Mouse (Mus musculus): ENCODE data around the gene Zpld1. TPM values are rescaled to one million over a fixed set of nuclear protein-coding genes. Genes with fewer than 3 reads are reported as not detected.

The Zpld1 gene
- not detected for total RNA-seq (2021)
- long read RNA-seq, experiment 1, result 0 reads
- long read RNA-seq, experiment 2, result 0 reads

DNA sequence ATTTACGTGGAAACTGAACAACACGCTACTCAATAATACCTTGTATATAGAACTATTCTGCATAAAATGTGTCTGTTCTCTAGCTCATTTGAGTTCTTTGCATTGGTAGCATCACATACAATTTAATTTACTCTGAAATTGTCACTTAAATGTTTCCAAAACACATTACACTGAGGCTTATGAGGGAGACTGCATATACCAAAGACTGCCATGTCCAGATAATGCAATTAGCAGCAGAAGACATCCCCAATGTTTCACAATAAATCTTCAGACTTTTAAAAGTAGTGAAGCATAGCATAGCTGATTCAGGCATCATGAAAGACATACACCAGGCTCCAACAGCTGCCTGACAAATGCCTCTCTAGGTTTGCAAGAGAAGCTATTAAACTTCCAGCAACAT lies at the start of gene Zpld1:
Zpld1 (minus strand) TSS at position 101 of the 400 bp plus-strand sequence.
- no peak for TF ChIP-seq CTCF (IDR thresholded peaks at IDR 0.05)
- no peak within 1 kb of the TSS for H3K27ac ChIP-seq
- no peak within 1 kb of the TSS for H3K4me3 ChIP-seq
- intact Hi-C loops (cut with DNase I), result no loop called here
- no peak for DNase-seq

DNA sequence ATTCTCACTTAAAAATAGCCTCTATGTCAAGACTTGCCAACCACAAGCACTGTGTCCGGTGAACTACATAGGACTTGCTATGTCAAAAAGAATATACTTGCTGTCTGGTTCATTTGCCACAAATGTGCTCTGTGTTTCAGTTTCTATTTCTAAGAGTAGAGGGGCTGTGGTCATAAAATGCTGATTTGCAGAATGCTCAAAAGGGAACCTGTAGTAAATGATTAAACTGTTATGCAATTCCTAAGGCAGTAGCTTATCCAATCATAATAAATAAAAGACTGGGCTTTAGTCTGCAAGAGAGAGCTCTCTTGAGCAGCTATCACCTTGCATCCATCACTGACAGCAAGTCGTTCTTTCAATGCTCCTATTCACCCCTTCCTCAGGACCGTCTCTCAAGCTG lies 47.9 kb upstream of the Zpld1 start:
- no peak for TF ChIP-seq CTCF (IDR thresholded peaks at IDR 0.05)
- H3K4me3 ChIP-seq, result no peak overlapping the region
- H3K27ac ChIP-seq, result no peak overlapping the region
- no peak for DNase-seq
- intact Hi-C loops (cut with DNase I), result no loop called here

DNA sequence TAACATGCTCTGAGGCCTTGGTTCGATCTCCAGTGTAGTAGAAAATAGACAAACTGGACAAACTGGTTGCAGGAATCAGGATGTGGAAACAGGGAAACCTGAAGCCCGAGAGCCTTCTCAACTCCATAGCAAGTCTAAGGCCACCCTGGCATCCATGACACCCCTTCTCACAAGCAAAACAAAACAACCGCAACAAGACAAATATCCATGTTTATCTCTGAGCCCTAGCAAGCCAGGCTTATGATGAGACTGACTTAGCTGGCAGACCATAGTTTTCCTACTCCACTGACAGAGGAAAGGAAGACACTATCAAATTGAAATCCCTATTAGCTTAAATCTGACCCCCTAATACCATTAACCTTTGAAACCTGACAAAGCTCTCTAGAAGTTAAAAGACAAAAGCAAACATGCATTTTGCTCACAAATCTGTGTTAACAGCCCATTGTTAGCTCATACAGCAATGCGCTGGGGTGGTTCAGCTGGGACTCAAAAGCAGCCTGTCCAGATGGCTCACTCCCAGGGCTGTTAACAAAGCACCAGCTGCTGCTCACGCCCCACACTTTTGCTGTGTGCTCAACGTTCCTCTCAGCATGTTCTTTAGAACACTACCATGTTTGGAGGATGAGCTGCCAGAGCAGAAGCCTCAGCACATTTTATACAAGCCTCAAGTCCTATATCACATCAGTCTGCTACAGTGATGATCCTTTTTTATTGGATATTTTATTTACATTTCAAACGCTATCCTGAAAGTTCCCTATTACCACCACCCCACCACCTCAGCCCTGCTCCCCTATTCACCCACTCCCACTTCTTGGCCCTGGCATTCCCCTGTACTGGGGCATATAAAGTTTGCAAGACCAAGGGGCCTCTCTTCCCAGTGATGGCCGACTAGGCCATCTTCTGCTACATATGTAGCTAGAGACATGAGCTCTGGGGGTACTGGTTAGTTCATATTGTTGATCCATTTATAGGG lies 24.0 kb upstream of the Zpld1 start:
- no peak for TF ChIP-seq CTCF (IDR thresholded peaks at IDR 0.05)
- Histone ChIP-seq H3K27ac (no peak overlapping the region), H3K4me3 (no peak overlapping the region)
- intact Hi-C loops (cut with DNase I), result no loop called here
- no peak for DNase-seq

DNA sequence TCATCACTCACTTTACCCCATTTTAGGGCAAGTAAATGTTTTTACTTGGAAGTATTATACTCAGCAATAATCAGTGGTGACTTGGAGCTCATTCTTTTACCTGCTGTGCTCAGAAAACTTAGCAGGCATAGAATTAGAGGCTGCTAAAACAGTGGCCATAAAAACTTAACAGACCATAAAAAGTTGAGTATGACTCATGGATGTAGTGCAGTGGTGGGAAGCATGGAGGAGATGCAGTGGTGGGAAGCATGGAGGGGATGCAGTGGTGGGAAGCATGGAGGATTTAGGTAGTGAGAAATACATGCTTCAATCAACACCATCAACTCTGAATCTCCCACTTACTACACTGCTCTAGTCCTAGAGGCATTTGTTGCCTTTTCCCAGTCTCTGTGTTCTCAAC lies 19.2 kb upstream of the Zpld1 start:
- Histone ChIP-seq H3K4me3 (no peak overlapping the region), H3K27ac (no peak overlapping the region)
- no peak for DNase-seq
- TF ChIP-seq CTCF (IDR thresholded peaks at IDR 0.05), result no peak
- intact Hi-C loops (cut with DNase I), result no loop called here

DNA sequence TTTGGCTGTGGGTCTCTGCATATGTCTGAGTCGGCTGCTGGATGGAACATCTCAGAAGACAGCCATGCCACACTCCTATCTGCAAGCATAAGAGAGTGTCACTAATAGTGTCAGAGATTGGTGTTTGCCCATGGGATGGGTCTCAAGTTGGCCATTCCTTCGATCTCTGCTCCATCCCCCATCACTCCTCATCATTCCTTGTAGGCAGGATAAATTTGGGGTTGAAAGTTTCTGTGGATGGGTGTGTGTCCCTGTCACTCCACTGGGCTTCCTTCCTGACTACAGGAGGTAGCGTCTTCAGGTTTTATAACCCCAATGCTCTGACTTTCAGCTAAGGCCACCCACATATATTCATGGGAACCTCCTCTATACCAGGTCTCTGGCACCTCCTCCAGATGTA lies 14.3 kb upstream of the Zpld1 start:
- no peak overlapping the region for H3K4me3 ChIP-seq
- H3K27ac ChIP-seq, result no peak overlapping the region
- DNase-seq, result no peak
- intact Hi-C loops (cut with DNase I), result no loop called here
- TF ChIP-seq CTCF (IDR thresholded peaks at IDR 0.05), result no peak

DNA sequence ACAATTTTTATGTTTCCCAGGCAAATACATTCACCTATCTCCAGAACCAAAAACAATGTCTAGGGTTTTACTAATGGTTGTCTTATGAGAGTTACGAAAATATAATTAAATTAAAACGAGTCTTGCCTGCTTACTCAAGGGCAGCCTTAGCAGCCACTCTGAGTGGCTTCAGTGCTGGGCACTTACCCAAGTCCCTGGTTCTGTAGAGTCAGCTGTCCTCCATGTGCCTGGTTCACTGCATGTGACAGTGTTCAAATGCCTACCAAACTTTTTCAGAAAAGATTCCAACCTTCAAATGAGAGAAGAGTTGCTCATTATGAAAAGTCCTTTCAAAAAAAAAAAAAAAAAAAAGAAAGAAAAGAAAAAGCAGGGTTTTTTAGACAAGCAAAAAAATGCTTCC lies 15.1 kb downstream of the Zpld1 start:
- no peak overlapping the region for H3K4me3 ChIP-seq
- TF ChIP-seq CTCF (IDR thresholded peaks at IDR 0.05), result no peak
- H3K27ac ChIP-seq, result no peak overlapping the region
- DNase-seq, result no peak
- intact Hi-C loops (cut with DNase I), result no loop called here

DNA sequence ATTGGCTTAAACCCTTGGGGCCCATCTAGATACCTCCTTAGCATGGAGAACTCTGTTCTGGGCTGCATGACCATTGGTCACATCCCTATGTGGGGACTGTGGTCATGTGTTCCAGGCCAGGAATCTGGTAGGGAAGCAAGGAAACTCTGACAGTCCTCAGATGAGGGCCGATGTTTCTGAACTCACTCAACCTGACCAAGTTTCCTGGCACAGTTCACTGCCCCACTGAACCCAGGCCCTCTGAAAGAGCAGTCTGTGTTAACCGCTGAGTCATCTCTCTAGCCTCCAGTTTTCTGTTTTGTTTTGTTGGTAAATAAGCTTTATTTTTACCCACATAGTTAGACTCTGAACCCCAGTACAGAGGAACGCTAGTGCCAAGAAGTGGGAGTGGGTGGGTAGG lies 20.3 kb downstream of the Zpld1 start:
- Histone ChIP-seq H3K27ac (no peak overlapping the region), H3K4me3 (no peak overlapping the region)
- no peak for TF ChIP-seq CTCF (IDR thresholded peaks at IDR 0.05)
- DNase-seq, result no peak
- intact Hi-C loops (cut with DNase I), result no loop called here

DNA sequence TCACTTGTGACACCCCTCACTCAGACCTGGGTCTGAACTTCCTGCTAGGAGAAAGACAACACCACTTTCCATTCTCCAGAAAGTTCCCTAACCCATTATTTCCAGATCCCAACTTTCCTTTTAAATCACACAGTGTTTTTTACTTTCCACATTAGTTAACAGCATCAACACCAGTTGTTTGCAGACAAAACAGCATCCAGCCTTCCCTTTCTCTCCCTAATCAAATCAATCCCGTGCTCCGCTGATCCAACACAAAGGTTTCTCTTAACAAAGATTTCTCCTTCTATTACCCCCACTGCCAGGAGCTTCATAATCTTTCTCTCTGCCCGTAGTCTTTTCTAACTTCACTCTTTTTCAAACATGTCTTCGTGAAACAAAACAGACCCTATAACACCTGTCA lies 32.5 kb downstream of the Zpld1 start:
- TF ChIP-seq CTCF (IDR thresholded peaks at IDR 0.05), result no peak
- Histone ChIP-seq H3K27ac (no peak overlapping the region), H3K4me3 (no peak overlapping the region)
- no peak for DNase-seq
- intact Hi-C loops (cut with DNase I), result no loop called here

DNA sequence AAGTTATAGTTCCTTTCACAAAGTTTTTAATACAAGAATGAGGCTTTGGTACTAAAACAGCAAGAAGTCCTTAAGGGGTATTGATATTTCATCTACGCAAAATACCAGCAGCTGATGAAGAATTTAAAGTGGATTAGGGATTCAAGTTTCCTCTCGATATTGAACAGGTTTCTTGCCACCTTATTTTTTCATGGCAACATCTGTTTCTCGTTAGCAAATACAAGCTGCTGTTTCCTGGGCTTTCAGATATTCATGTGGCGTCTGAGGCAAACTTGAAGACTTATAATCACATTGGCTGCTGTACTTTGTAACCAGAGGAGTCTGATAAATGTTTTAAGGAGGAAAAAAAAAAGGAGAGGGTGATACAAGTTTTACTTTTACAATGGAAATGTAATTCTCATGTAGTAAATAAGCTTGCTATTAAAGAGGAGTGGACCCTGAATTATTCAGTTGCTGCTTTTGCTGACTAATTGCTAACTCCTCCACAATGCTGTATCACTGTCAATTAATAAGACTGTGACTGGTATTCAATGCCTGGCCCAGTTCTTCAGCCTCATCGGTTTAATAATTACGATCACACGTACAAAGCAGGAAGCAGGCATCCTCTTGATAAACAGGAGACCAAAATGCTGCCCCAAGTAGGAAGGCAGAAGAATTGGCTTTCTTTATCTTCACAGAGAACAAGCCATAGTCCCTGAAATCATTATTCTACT lies 36.8 kb downstream of the Zpld1 start:
- intact Hi-C loops (cut with DNase I), result no loop called here
- no peak for TF ChIP-seq CTCF (IDR thresholded peaks at IDR 0.05)
- H3K4me3 ChIP-seq, result no peak overlapping the region
- DNase-seq, result no peak
- H3K27ac ChIP-seq, result no peak overlapping the region

DNA sequence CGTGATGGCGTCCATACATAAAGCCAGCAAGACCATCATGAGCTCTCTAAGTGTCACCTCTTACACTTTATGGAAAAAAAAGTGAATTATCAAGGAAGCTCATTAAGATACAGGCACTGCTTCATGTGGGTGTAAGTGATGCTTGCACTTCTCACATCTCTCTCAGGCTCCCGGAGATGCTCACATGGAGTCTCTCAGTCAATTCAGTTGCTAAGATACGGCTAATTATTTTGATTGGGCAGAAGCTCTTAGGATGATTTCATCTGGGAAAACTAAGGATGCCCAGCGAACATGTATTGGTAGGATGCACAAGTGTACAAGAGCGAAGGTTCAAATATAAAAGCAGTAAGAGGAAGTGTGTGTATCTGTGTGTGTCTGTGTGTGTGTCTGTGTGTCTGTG lies 38.1 kb downstream of the Zpld1 start:
- no peak for TF ChIP-seq CTCF (IDR thresholded peaks at IDR 0.05)
- Histone ChIP-seq H3K27ac (no peak overlapping the region), H3K4me3 (no peak overlapping the region)
- no peak for DNase-seq
- intact Hi-C loops (cut with DNase I), result no loop called here

DNA sequence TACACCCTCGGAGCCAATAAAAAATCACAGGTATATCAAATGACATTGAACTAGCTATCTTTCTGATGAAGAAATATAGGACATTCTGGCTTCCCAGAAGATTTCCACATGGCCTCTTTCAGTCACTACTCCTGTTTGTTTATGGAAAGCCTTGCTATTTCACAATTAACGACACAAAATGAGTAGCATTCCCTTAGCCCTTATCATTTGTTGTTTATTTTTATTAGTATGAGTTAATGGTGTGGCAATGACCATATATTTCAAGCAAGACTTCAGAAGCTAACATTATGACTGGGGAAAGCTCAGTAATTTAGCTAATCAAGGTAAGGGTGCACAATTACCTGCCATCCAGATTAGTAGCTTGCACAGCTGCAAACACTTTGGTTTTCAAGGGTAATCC lies 56.8 kb downstream of the Zpld1 start:
- no peak overlapping the region for H3K27ac ChIP-seq
- TF ChIP-seq CTCF (IDR thresholded peaks at IDR 0.05), result no peak
- intact Hi-C loops (cut with DNase I), result no loop called here
- DNase-seq, result no peak
- H3K4me3 ChIP-seq, result no peak overlapping the region

DNA sequence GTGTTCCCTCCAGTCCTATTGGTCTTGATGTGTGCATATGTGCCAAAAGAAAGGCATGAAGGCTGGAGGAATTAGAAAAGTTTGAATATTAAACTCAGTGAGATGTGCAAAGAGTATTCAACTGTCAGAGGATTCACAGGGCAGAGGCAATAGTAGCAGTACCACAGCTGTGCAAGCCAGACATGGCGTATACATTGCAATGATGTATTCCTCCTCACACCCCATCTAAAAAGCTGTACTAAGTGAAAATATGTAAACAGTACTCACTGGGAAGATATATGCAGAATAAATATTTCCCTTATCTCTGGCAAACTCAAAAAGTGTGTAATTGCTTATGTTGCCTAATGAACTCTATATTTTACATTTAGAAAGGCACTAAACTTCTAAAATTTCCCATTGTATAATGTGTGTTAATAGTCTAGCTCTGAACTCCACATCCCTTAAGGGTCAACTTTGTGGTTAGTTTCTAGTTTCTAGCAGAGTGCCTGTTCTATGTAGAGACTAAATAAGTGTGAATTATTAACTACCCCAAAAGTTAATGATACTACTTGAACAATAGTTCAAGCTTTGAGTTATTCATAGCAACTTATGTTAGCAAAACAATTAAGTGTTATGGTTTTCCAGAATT lies 68.7 kb downstream of the Zpld1 start:
- DNase-seq, result no peak
- no peak overlapping the region for H3K4me3 ChIP-seq
- intact Hi-C loops (cut with DNase I), result no loop called here
- H3K27ac ChIP-seq, result no peak overlapping the region
- TF ChIP-seq CTCF (IDR thresholded peaks at IDR 0.05), result no peak

DNA sequence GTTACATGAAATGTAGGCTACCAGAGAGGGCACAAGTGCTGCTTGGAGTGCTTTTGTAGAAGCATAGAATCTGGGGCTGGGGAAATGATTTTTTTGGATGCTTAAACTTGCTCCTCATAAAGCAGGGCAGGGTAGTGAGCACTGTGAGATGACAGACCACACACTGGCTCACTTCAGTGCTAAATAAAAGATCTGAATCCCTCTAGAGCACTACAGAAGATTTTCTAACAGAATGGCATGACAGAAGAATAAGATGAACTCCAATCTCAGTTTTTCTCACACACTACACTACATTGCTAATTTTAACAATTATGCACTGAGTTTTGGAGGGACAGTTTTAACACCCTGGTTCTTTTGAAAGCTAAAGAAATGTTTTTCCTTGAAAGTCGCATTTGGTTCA lies 93.8 kb downstream of the Zpld1 start:
- intact Hi-C loops (cut with DNase I), result no loop called here
- no peak for DNase-seq
- Histone ChIP-seq H3K4me3 (no peak overlapping the region), H3K27ac (no peak overlapping the region)
- TF ChIP-seq CTCF (IDR thresholded peaks at IDR 0.05), result no peak
